Mouse (Mus musculus) retina, embryonic 14.5 days (tissue): ENCODE results near the gene Pgc.

Experiments used
- DNase-seq: peaks from one replicate; pipeline ENCODE4 v3.0.0-alpha.2; 2015; ENCODE audit warnings: low spot score

Pgc gene

GRCm38 (mm10) chr17:47726566-47726965 lies at the start of gene Pgc:
TSS of gene Pgc (plus strand) at chr17:47726842.
- no peak for DNase-seq

- no peak for DNase-seq
Observed at GRCm38 (mm10) chr17:47678238-47678637, 48.4 kb upstream of the Pgc start.

- DNase-seq: no peak
Observed at GRCm38 (mm10) chr17:47678702-47679101, 47.9 kb upstream of the Pgc start.

- no peak for DNase-seq
Observed at GRCm38 (mm10) chr17:47682836-47683235, 43.8 kb upstream of the Pgc start.

GRCm38 (mm10) chr17:47687409-47688343 lies 39.0 kb upstream of the Pgc start:
- DNase-seq: peak; percentile 97

GRCm38 (mm10) chr17:47688344-47688607 lies 38.4 kb upstream of the Pgc start, which contains the start of gene Tomm6:
TSS of gene Tomm6 (minus strand) at chr17:47688386.
- no peak for DNase-seq

- peak; percentile 67 for DNase-seq
Observed at GRCm38 (mm10) chr17:47688608-47689575, 37.8 kb upstream of the Pgc start, which contains the start of gene Frs3. TSS of gene Frs3 (plus strand) at chr17:47689030.

GRCm38 (mm10) chr17:47689894-47690293 lies 36.7 kb upstream of the Pgc start:
- no peak for DNase-seq

GRCm38 (mm10) chr17:47691650-47692049 lies 35.0 kb upstream of the Pgc start:
- no peak for DNase-seq

GRCm38 (mm10) chr17:47693671-47694441 lies 32.8 kb upstream of the Pgc start:
- DNase-seq: no peak

GRCm38 (mm10) chr17:47694442-47694502 lies 32.4 kb upstream of the Pgc start, which contains the start of gene Gm21981:
TSS of gene Gm21981 (minus strand) at chr17:47694455.
- no peak for DNase-seq

GRCm38 (mm10) chr17:47694503-47695336 lies 31.9 kb upstream of the Pgc start, which contains the start of gene Prickle4:
TSS of gene Prickle4 (minus strand) at chr17:47694736.
- peak; percentile 98 for DNase-seq

- no peak for DNase-seq
Observed at GRCm38 (mm10) chr17:47695337-47695710, 31.3 kb upstream of the Pgc start.

- DNase-seq: no peak
Observed at GRCm38 (mm10) chr17:47698156-47698555, 28.5 kb upstream of the Pgc start.

- no peak for DNase-seq
Observed at GRCm38 (mm10) chr17:47699055-47699454, 27.6 kb upstream of the Pgc start.

- DNase-seq: no peak
Observed at GRCm38 (mm10) chr17:47701793-47702192, 24.8 kb upstream of the Pgc start.

GRCm38 (mm10) chr17:47702548-47703345 lies 23.9 kb upstream of the Pgc start:
- no peak for DNase-seq

GRCm38 (mm10) chr17:47703556-47703955 lies 23.1 kb upstream of the Pgc start:
- DNase-seq: no peak

GRCm38 (mm10) chr17:47704692-47705091 lies 21.9 kb upstream of the Pgc start:
- no peak for DNase-seq

GRCm38 (mm10) chr17:47706196-47706595 lies 20.4 kb upstream of the Pgc start:
- no peak for DNase-seq

- DNase-seq: no peak
Observed at GRCm38 (mm10) chr17:47707961-47708360, 18.7 kb upstream of the Pgc start.
